Mouse (Mus musculus) central nervous system, embryonic 14 days (tissue): ENCODE data around the gene Steap1. TPM values are rescaled to one million over a fixed set of nuclear protein-coding genes. Genes with fewer than 3 reads are reported as not detected.

ENCODE experiments used
- polyA plus RNA-seq: library from polyadenylated mRNA; depleted of rRNA; stranded (reverse); fragments of >200 nt; gene quantifications from 2 replicates; pipeline ENCODE4 v1.2.3, GENCODE M21; 2012; rRNA removed

The Steap1 gene
- polyA plus RNA-seq: 1.4 TPM in 2 replicates

DNA sequence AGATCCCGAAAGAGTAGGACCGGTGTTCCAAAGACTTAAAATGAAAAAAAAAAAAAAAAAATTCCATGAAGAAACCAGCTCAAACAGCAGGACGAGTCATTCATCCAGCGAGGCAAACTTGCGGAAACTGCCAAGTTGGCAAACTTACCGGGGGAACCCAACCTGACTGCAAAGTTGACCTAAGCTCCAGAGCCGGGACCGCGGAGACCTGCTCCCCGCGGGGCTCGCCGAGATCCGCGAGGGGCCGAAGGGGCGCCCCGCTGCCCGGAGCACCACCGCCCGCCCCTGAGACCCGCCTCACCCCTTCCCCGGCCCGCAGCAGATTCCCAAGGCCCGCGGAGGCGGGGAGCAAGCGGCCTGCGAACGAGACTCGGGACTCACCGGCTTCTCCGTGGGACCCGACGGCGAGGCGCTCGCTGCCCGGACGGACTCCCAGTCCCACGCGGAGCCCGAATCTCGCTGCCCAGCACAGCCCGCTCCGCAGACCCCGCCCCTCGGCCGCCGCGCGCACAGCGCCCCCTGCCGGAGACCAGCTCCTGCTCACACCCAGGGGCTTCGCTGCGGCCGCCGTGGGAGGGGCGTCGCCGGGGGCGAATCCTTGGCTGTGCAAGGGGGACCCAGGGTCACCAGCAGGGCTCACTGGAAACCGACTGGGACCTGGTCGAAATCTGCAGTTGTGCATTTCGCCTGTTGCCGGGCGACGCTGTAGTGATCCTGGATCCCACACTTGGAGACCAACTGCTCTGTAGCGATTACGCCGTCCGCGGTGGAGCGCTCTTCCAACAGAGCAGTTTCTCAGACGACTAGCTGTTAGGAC, at the start of gene Steap1:
Steap1 (minus strand) TSS at position 461 of the 817 bp plus-strand sequence.

DNA sequence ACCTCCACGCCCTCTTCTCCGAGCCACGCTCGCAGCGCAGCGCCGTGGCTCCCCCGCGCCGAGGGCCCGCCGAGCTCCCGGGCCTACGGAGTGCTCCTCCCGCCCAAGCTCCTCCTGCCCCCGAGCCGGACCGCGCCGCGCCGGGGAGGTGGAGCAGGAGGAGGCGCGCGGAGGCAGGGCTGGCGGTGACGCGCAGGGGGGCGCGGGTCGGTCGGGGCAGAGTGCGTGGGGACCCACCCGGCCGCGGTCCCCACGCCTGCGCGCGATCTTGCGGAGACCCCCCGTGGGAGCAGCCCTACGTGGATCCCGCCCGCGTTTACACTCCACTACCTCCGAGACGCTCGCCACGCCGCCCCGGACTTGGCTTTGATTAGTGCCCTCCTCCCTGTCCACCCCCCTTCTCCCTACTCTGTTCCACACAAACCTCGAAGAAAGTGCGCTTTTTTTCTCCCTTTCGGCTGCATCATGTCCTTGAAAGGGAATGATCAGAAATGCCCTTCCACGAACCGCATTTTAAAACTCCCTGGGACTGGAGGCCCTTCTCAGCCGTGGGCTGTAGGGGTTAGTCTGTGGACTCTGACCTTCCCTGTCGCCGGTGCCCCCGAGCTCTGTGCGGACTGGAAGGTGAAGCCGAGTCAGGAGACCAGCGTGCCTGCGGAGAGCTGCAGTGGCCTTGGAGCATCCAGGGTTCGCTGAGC, 55.0 kb downstream of the Steap1 start, which contains the start of gene Steap2:
Steap2 (minus strand) TSS at position 623 of the 698 bp plus-strand sequence.

Other genes starting within 250 kb of the Steap1 start
- gene Cldn12, start 234.4 kb downstream of the Steap1 start, polyA plus RNA-seq: 20.1 and 21.6 TPM in 2 replicates
- gene Gtpbp10, start 189.8 kb downstream of the Steap1 start, polyA plus RNA-seq: 19.7 and 21.4 TPM in 2 replicates
- 5.7 and 5.9 TPM in 2 replicates for gene Gm8773, start 175.5 kb downstream of the Steap1 start, polyA plus RNA-seq
- gene Cfap69, start 85.1 kb downstream of the Steap1 start, polyA plus RNA-seq: 13.3 and 14.8 TPM in 2 replicates
- gene Steap2, start 54.7 kb downstream of the Steap1 start, polyA plus RNA-seq: 2.8 and 4.0 TPM in 2 replicates